Mouse (Mus musculus) forebrain, embryonic 15.5 days (tissue): ENCODE measurements around the gene Dxo. TPM values are rescaled to one million over a fixed set of nuclear protein-coding genes. Genes with fewer than 3 reads are reported as not detected.
"Not testable (repeated sequence)": the region's sequence is repeated elsewhere in the genome, so short reads cannot be mapped to it uniquely, and the experiment has no call there.

ENCODE experiments used
- ATAC-seq: fragments of 200-750 bp; cut with Nextera tagmentation; replicated peaks from 2 replicates; pipeline ENCODE4 v1.8.0; 2017; ENCODE audit warnings: mild to moderate bottlenecking, moderate TSS enrichment, moderate library complexity
- H3K27ac ChIP-seq: fragments of 300-500 bp; sonication (generic); replicated peaks from 2 replicates; pipeline ENCODE4 v1.5.1; 2015; ENCODE audit warnings: mild to moderate bottlenecking, inconsistent platforms
- H3K27me3 ChIP-seq: fragments of 300-500 bp; sonication (generic); 2 replicates; pipeline ENCODE4 v1.6.1; 2015; ENCODE audit warnings: inconsistent platforms
- H3K36me3 ChIP-seq: fragments of 300-500 bp; sonication (generic); 2 replicates; pipeline ENCODE4 v1.6.1; 2015; ENCODE audit warnings: mild to moderate bottlenecking, inconsistent platforms
- H3K4me1 ChIP-seq: fragments of 300-500 bp; sonication (generic); 2 replicates; pipeline ENCODE4 v1.6.1; 2015; ENCODE audit warnings: inconsistent platforms
- H3K4me2 ChIP-seq: fragments of 300-500 bp; sonication (generic); replicated peaks from 2 replicates; pipeline ENCODE4 v1.6.1; 2015; ENCODE audit warnings: mild to moderate bottlenecking, inconsistent platforms
- H3K4me3 ChIP-seq: fragments of 300-500 bp; sonication (generic); 2 replicates; pipeline ENCODE4 v1.5.1; 2015; ENCODE audit warnings: mild to moderate bottlenecking, inconsistent platforms
- H3K9ac ChIP-seq: fragments of 300-500 bp; sonication (generic); replicated peaks from 2 replicates; pipeline ENCODE4 v1.6.1; 2015; ENCODE audit warnings: mild to moderate bottlenecking, inconsistent platforms
- H3K9me3 ChIP-seq: fragments of 300-500 bp; sonication (generic); 2 replicates; pipeline ENCODE4 v1.6.1; 2016; ENCODE audit warnings: inconsistent platforms
- WGBS: fragments of 180-500 bp; shearing (Covaris S2); methylation state at CpG from one replicate; pipeline ENCODE4 v1.1.7; 2015; ENCODE audit warnings: mixed read lengths; 5-methylcytosine and 5-hydroxymethylcytosine counted together
- polyA plus RNA-seq: library from polyadenylated mRNA; unstranded; fragments of >200 nt; fragmentation: Nextera tagmentation; extraction: Ambion mirVana; gene quantifications from 2 replicates; pipeline ENCODE4 v1.2.1, GENCODE M21; 2015

Gene Dxo
- 75.2 and 77.8 TPM in 2 replicates for polyA plus RNA-seq

GRCm38 (mm10) chr17:34836856-34837221 lies at the start of gene Dxo, which contains the start of gene Stk19:
Gene Dxo (plus strand): TSS chr17:34837019.
Gene Stk19 (minus strand): TSS chr17:34836945.
- Histone ChIP-seq H3K4me3 (peak within 1 kb of the TSS; percentile 80), H3K36me3 (peaks cover 42% of the 10 kb centered on the region), H3K27ac (peak within 1 kb of the TSS; percentile 87), H3K4me1 (peaks cover 30% of the 10 kb centered on the region), H3K4me2 (peak within 1 kb of the TSS; percentile 98), H3K9ac (peak within 1 kb of the TSS; percentile 71), H3K27me3 (no peaks in the 10 kb centered on the region), H3K9me3 (no peaks in the 10 kb centered on the region)
- under 1% methylated on average over 40 of the region's 40 CpGs for WGBS
- ATAC-seq = peak; percentile 90

- Histone ChIP-seq H3K27ac (no peak overlapping the region), H3K9ac (no peak overlapping the region), H3K4me2 (no peak overlapping the region), H3K36me3 (no peaks in the 10 kb centered on the region), H3K4me1 (no peaks in the 10 kb centered on the region), H3K27me3 (no peaks in the 10 kb centered on the region), H3K4me3 (no peak overlapping the region), H3K9me3 (no peaks in the 10 kb centered on the region)
- 85% methylated on average over 10 of the region's 10 CpGs for WGBS
- ATAC-seq = no peak
These were observed 41.8 kb upstream of the Dxo start for GRCm38 (mm10) chr17:34795016-34795415.

- no peak for ATAC-seq
- Histone ChIP-seq H3K27ac (no peak overlapping the region), H3K27me3 (no peaks in the 10 kb centered on the region), H3K36me3 (no peaks in the 10 kb centered on the region), H3K9ac (no peak overlapping the region), H3K4me2 (no peak overlapping the region), H3K9me3 (no peaks in the 10 kb centered on the region), H3K4me3 (no peak overlapping the region), H3K4me1 (no peaks in the 10 kb centered on the region)
- 71% methylated on average over 9 of the region's 9 CpGs for WGBS
These were observed 41.2 kb upstream of the Dxo start for GRCm38 (mm10) chr17:34795633-34796032.

- no peak overlapping the region for H3K4me2 ChIP-seq
- H3K9me3 ChIP-seq = no peaks in the 10 kb centered on the region
- no peak overlapping the region for H3K9ac ChIP-seq
- H3K4me3 ChIP-seq = no peak overlapping the region
- no peaks in the 10 kb centered on the region for H3K27me3 ChIP-seq
- H3K27ac ChIP-seq = no peak overlapping the region
- no peak for ATAC-seq
- no peaks in the 10 kb centered on the region for H3K36me3 ChIP-seq
- H3K4me1 ChIP-seq = no peaks in the 10 kb centered on the region
- WGBS = 81% methylated on average over 8 of the region's 8 CpGs
These were observed 40.3 kb upstream of the Dxo start for GRCm38 (mm10) chr17:34796311-34797140.

- H3K9ac ChIP-seq, H3K36me3 ChIP-seq, H3K9me3 ChIP-seq, H3K4me3 ChIP-seq, H3K4me1 ChIP-seq, H3K27me3 ChIP-seq, ATAC-seq, H3K27ac ChIP-seq, H3K4me2 ChIP-seq: not testable (repeated sequence)
- 88% methylated on average over 10 of the region's 10 CpGs for WGBS
These were observed 39.4 kb upstream of the Dxo start for GRCm38 (mm10) chr17:34797211-34797995.

- 78% methylated on average over 7 of the region's 7 CpGs for WGBS
- not testable (repeated sequence) for H3K9me3 ChIP-seq, H3K36me3 ChIP-seq, H3K27me3 ChIP-seq, H3K27ac ChIP-seq, H3K9ac ChIP-seq, H3K4me2 ChIP-seq, H3K4me1 ChIP-seq, H3K4me3 ChIP-seq, ATAC-seq
These were observed 38.7 kb upstream of the Dxo start for GRCm38 (mm10) chr17:34798071-34798470.

GRCm38 (mm10) chr17:34798866-34799530 lies 37.8 kb upstream of the Dxo start:
- ATAC-seq = no peak
- H3K4me2 ChIP-seq = no peak overlapping the region
- H3K9me3 ChIP-seq = no peaks in the 10 kb centered on the region
- no peaks in the 10 kb centered on the region for H3K27me3 ChIP-seq
- WGBS = 89% methylated on average over 17 of the region's 17 CpGs
- H3K36me3 ChIP-seq = no peaks in the 10 kb centered on the region
- no peaks in the 10 kb centered on the region for H3K4me1 ChIP-seq
- H3K4me3 ChIP-seq = no peak overlapping the region
- no peak overlapping the region for H3K27ac ChIP-seq
- no peak overlapping the region for H3K9ac ChIP-seq

GRCm38 (mm10) chr17:34799531-34799925 lies 37.3 kb upstream of the Dxo start:
- no peak overlapping the region for H3K4me2 ChIP-seq
- H3K4me3 ChIP-seq = no peak overlapping the region
- H3K36me3 ChIP-seq = no peaks in the 10 kb centered on the region
- H3K27ac ChIP-seq = no peak overlapping the region
- H3K9ac ChIP-seq = no peak overlapping the region
- 84% methylated on average over 4 of the region's 4 CpGs for WGBS
- no peaks in the 10 kb centered on the region for H3K9me3 ChIP-seq
- H3K27me3 ChIP-seq = no peaks in the 10 kb centered on the region
- ATAC-seq = no peak
- no peaks in the 10 kb centered on the region for H3K4me1 ChIP-seq

- H3K27ac ChIP-seq, H3K9me3 ChIP-seq, H3K4me2 ChIP-seq, H3K27me3 ChIP-seq, ATAC-seq, H3K9ac ChIP-seq, H3K4me3 ChIP-seq, H3K36me3 ChIP-seq, H3K4me1 ChIP-seq: not testable (repeated sequence)
- WGBS = 94% methylated on average over 16 of the region's 16 CpGs
These were observed 36.0 kb upstream of the Dxo start for GRCm38 (mm10) chr17:34800781-34801305.

GRCm38 (mm10) chr17:34802756-34803155 lies 34.1 kb upstream of the Dxo start:
- not testable (repeated sequence) for H3K9ac ChIP-seq, H3K4me3 ChIP-seq, H3K4me1 ChIP-seq, H3K9me3 ChIP-seq, H3K27ac ChIP-seq, ATAC-seq, H3K27me3 ChIP-seq, H3K36me3 ChIP-seq, H3K4me2 ChIP-seq
- 94% methylated on average over 9 of the region's 9 CpGs for WGBS

- not testable (repeated sequence) for H3K4me2 ChIP-seq, H3K4me1 ChIP-seq, H3K36me3 ChIP-seq, ATAC-seq, H3K9me3 ChIP-seq, H3K27me3 ChIP-seq, H3K27ac ChIP-seq, H3K9ac ChIP-seq, H3K4me3 ChIP-seq
- 96% methylated on average over 6 of the region's 6 CpGs for WGBS
These were observed 33.5 kb upstream of the Dxo start for GRCm38 (mm10) chr17:34803367-34803766.

GRCm38 (mm10) chr17:34804301-34804700 lies 32.5 kb upstream of the Dxo start, which contains the start of gene Cyp21a1:
Gene Cyp21a1 (minus strand): TSS chr17:34804561.
- 86% methylated on average over 5 of the region's 6 CpGs for WGBS
- H3K4me3 ChIP-seq, H3K4me1 ChIP-seq, H3K9me3 ChIP-seq, H3K36me3 ChIP-seq, H3K27ac ChIP-seq, H3K27me3 ChIP-seq, ATAC-seq, H3K4me2 ChIP-seq, H3K9ac ChIP-seq: not testable (repeated sequence)
